ENCODE assay signal across 9 mouse cellular contexts in genomic region chr7:105480561-105481504, GRCm38 (mm10). TPM values are rescaled to one million over a fixed set of nuclear protein-coding genes. Genes with fewer than 3 reads are reported as not detected.
DNase-seq lines count a peak whose midpoint lies in the region; ATAC-seq lines count a peak whose summit lies in the region.
"Had no signal": no experiment of that assay in that cellular context is flagged by ENCODE, and none has a peak within 500 bp of the region (broad histone marks: within the 10 kb centered on the region; RNA-seq: fewer than 3 reads in every experiment).

No protein-coding gene starts in this region.

- DNase-seq in 3T3-L1 (ENCODE audit: low read depth, low spot score): peak; percentile 87
- DNase-seq in adrenal gland, adult 8-10 months: peak; percentile 67
- DNase-seq in forebrain, embryonic 11.5 days (ENCODE audit: low spot score): peak; percentile 54
- peak; percentile 67 to 71 for DNase-seq in heart, postnatal 10 days
- peak; percentile 67 to 71 for DNase-seq in kidney, postnatal 25 days
- DNase-seq in urinary bladder, postnatal 25 days (ENCODE audit: low spot score): peak; percentile 46
- DNase-seq in thymus, postnatal 4 days: no peak

- H3K4me2 ChIP-seq in forebrain, embryonic 11.5 days (ENCODE audit: low read depth, low read length, severe bottlenecking): peak overlapping the region; percentile 74
- peak overlapping the region; percentile 83 for H3K4me2 ChIP-seq in midbrain, embryonic 13.5 days (replicated peaks)

- intact Hi-C loops in heart, postnatal 10 days (cut with DNase I): loop anchor here (5.0 kb wide), 1 partner anchor 326 kb away; no protein-coding TSS in a partner anchor

- peaks cover 4% of the 10 kb centered on the region for H3K27me3 ChIP-seq in forebrain, embryonic 11.5 days (ENCODE audit: control insufficient read depth, insufficient read depth, low read length)
- H3K27me3 ChIP-seq in midbrain, embryonic 13.5 days: peaks cover 9% of the 10 kb centered on the region; the same call in 1 of the 2 replicates

- no peak overlapping the region for H3K27ac ChIP-seq in forebrain, embryonic 11.5 days (ENCODE audit: low read depth, low read length)
- H3K27ac ChIP-seq in midbrain, embryonic 13.5 days: peak overlapping the region; percentile 25; the same call in 1 of the 2 replicates
- H3K27ac ChIP-seq: liver, embryonic 14.5 days had no signal

- WGBS in forebrain, embryonic 11.5 days: 71% methylated on average over 23 of the region's 23 CpGs
- WGBS in midbrain, embryonic 13.5 days: 71% methylated on average over 23 of the region's 23 CpGs

- peak overlapping the region; percentile 30 for H3K4me3 ChIP-seq in forebrain, embryonic 11.5 days (ENCODE audit: low read depth, low read length)
- peak overlapping the region; percentile 48 for H3K4me3 ChIP-seq in midbrain, embryonic 13.5 days (replicated peaks)

- H3K36me3 ChIP-seq in forebrain, embryonic 11.5 days (ENCODE audit: control insufficient read depth, insufficient read depth, low read length): no peaks in the 10 kb centered on the region
- H3K36me3 ChIP-seq in midbrain, embryonic 13.5 days: no peaks in the 10 kb centered on the region

- 0 out of 2 replicates have a peak, but pooled peaks have one; percentile 3 for ATAC-seq in forebrain, embryonic 11.5 days (replicated peaks; ENCODE audit: low FRiP score)
- peak; percentile 1; the same call in 1 of the 2 replicates for ATAC-seq in midbrain, embryonic 13.5 days

- no peaks in the 10 kb centered on the region for H3K9me3 ChIP-seq in forebrain, embryonic 11.5 days (ENCODE audit: control insufficient read depth, low read length)
- no peaks in the 10 kb centered on the region for H3K9me3 ChIP-seq in midbrain, embryonic 13.5 days

- peak overlapping the region; percentile 61; the same call in 1 of the 2 replicates for H3K9ac ChIP-seq in forebrain, embryonic 11.5 days (ENCODE audit: low read length)
- H3K9ac ChIP-seq in midbrain, embryonic 13.5 days (replicated peaks): peak overlapping the region; percentile 73; the same call in 1 of the 2 replicates
- H3K9ac ChIP-seq: liver, embryonic 14.5 days had no signal

- peaks cover 10% of the 10 kb centered on the region for H3K4me1 ChIP-seq in forebrain, embryonic 11.5 days (replicated peaks; ENCODE audit: control insufficient read depth, insufficient read depth, low read length)
- peaks cover 15% of the 10 kb centered on the region for H3K4me1 ChIP-seq in midbrain, embryonic 13.5 days (replicated peaks)

RNA-seq across cellular contexts. Expression of gene Cavin3, which starts 1.3 kb away (rescaled TPM):
- 10 to 100 TPM; 59.4 to 66.5 (median 60.9) TPM for total RNA-seq in adrenal gland, adult 8-10 months (2022)
- 21.1 and 26.4 TPM in 2 replicates for polyA plus RNA-seq in forebrain, embryonic 11.5 days (2014; fragmentation: Nextera tagmentation; extraction: Ambion mirVana)
- total RNA-seq in heart, postnatal 10 days (2021): 10 to 100 TPM; 45.4 to 46.2 TPM
- polyA plus RNA-seq in midbrain, embryonic 13.5 days (2015; fragmentation: Nextera tagmentation; extraction: Ambion mirVana): 18.3 and 22.1 TPM in 2 replicates

RNA-seq across cellular contexts. Expression of gene Cckbr, which starts 55.3 kb away (rescaled TPM):
- total RNA-seq in adrenal gland, adult 8-10 months (2022): under 1 TPM in 2 of 4 experiments, not detected in 2; 0.13 to 0.15 TPM
- 0.13 and 0.51 TPM in 2 replicates for polyA plus RNA-seq in forebrain, embryonic 11.5 days (2014; fragmentation: Nextera tagmentation; extraction: Ambion mirVana)
- not detected for total RNA-seq in heart, postnatal 10 days (2021)
- polyA plus RNA-seq in midbrain, embryonic 13.5 days (2015; fragmentation: Nextera tagmentation; extraction: Ambion mirVana): 0.62 and 0.87 TPM in 2 replicates
- polyA plus RNA-seq: liver, embryonic 14.5 days had no signal
